In the genomic region with DNA sequence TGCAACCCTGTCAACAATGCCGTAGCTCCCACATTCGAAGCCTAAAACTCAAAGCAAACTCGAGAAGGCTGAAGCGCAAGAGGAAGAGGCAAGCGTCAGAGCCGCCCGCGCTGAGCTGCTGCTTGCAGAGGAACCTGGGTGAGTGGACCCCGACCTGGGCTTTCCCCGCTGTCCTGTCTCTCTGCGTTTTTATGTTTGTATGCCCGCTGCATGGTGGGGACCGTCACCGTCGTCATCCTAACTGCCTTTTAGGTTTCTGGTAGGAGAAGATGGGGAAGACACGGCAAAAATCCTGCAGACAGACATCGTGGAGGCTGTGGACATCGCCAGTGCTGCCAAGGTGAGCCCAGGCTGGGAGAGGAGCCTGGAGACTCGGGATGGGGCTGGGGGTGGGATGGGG, we compare ENCODE assay signal across 9 mouse cellular contexts. TPM values are rescaled to one million over a fixed set of nuclear protein-coding genes. Genes with fewer than 3 reads are reported as not detected.
DNase-seq lines count a peak whose midpoint lies in the region; ATAC-seq and TF ChIP-seq lines count a peak whose summit lies in the region.
"Had no signal": no experiment of that assay in that cellular context is flagged by ENCODE, and none has a peak within 500 bp of the region (broad histone marks: within the 10 kb centered on the region; RNA-seq: fewer than 3 reads in every experiment).

No protein-coding gene starts in this region.

- peak overlapping the region; percentile 96 for H3K4me3 ChIP-seq in erythroblast, embryonic 14.5 days (replicated peaks)
- peak overlapping the region; percentile 98 for H3K4me3 ChIP-seq in testis, adult 2 months (ENCODE audit: control insufficient read depth, low read depth, low read length)
- H3K4me3 ChIP-seq in limb, embryonic 14.5 days (replicated peaks; ENCODE audit: low read length), result peak overlapping the region; percentile 79
- peak overlapping the region; percentile 89 for H3K4me3 ChIP-seq in stomach, embryonic 15.5 days (replicated peaks)

- no peak for TF ChIP-seq POLR2A in testis, adult 2 months (IDR thresholded peaks at IDR 0.05; ENCODE audit: control insufficient read depth, low read depth, low read length)
- TF ChIP-seq POLR2A in limb, embryonic 14.5 days (IDR thresholded peaks at IDR 0.05; ENCODE audit: borderline replicate concordance, extremely low read depth, insufficient read depth, insufficient read length), result no peak

- H3K9me3 ChIP-seq in erythroblast, embryonic 14.5 days (ENCODE audit: control insufficient read depth, low read length), result no peaks in the 10 kb centered on the region
- H3K9me3 ChIP-seq in limb, embryonic 14.5 days (ENCODE audit: control insufficient read depth, low read length), result no peaks in the 10 kb centered on the region
- no peaks in the 10 kb centered on the region for H3K9me3 ChIP-seq in stomach, embryonic 15.5 days

- peak overlapping the region; percentile 68 for H3K9ac ChIP-seq in limb, embryonic 14.5 days (ENCODE audit: low read depth, low read length, severe bottlenecking)
- H3K9ac ChIP-seq in stomach, embryonic 15.5 days, result peak overlapping the region; percentile 82

- H3K4me1 ChIP-seq in erythroblast, embryonic 14.5 days (ENCODE audit: control insufficient read depth), result peaks cover 44% of the 10 kb centered on the region
- H3K4me1 ChIP-seq in testis, adult 2 months (ENCODE audit: control insufficient read depth, insufficient read depth, low read length), result peaks cover 18% of the 10 kb centered on the region
- peaks cover 13% of the 10 kb centered on the region for H3K4me1 ChIP-seq in limb, embryonic 14.5 days (ENCODE audit: control insufficient read depth, insufficient read depth, low read length)
- H3K4me1 ChIP-seq in stomach, embryonic 15.5 days, result peaks cover 24% of the 10 kb centered on the region

- 63% methylated on average over 19 of the region's 19 CpGs for WGBS in limb, embryonic 14.5 days
- 48% methylated on average over 19 of the region's 19 CpGs for WGBS in stomach, embryonic 15.5 days

- no peak for DNase-seq in testis, postnatal 10 days (ENCODE audit: low spot score)
- no peak for DNase-seq in limb, embryonic 14.5 days (ENCODE audit: low spot score)
- no peak for DNase-seq in cerebellum, postnatal 14 days
- no peak for DNase-seq in cerebellum, postnatal 36 days
- DNase-seq: lung, adult 18-20 months had no signal

- no peak for TF ChIP-seq CTCF in testis, adult 2 months (IDR thresholded peaks at IDR 0.05; ENCODE audit: control insufficient read depth, insufficient read depth, insufficient replicate concordance, low read depth, low read length)

- H3K4me2 ChIP-seq in limb, embryonic 14.5 days (replicated peaks; ENCODE audit: low read depth, low read length, severe bottlenecking), result peak overlapping the region; percentile 90
- peak overlapping the region; percentile 94 for H3K4me2 ChIP-seq in stomach, embryonic 15.5 days

- H3K27me3 ChIP-seq in erythroblast, embryonic 14.5 days (ENCODE audit: control insufficient read depth), result no peaks in the 10 kb centered on the region
- H3K27me3 ChIP-seq in testis, adult 2 months (ENCODE audit: control insufficient read depth, insufficient read depth, low read length), result no peaks in the 10 kb centered on the region
- no peaks in the 10 kb centered on the region for H3K27me3 ChIP-seq in limb, embryonic 14.5 days (ENCODE audit: control insufficient read depth, insufficient read depth, low read length)
- no peaks in the 10 kb centered on the region for H3K27me3 ChIP-seq in stomach, embryonic 15.5 days (replicated peaks)

- no peak for ATAC-seq in erythroblast, adult 5-6 weeks (replicated peaks; ENCODE audit: low FRiP score, poor library complexity, severe bottlenecking)
- ATAC-seq in limb, embryonic 14.5 days (ENCODE audit: low FRiP score, low read depth), result no peak
- no peak for ATAC-seq in stomach, embryonic 15.5 days (ENCODE audit: insufficient read depth, low FRiP score, low read depth)

- no peak overlapping the region for H3K27ac ChIP-seq in testis, adult 2 months (ENCODE audit: control insufficient read depth, insufficient read depth, low read depth, low read length)
- H3K27ac ChIP-seq in limb, embryonic 14.5 days (replicated peaks; ENCODE audit: low read depth, low read length), result no peak overlapping the region
- H3K27ac ChIP-seq in stomach, embryonic 15.5 days, result no peak overlapping the region

- peaks cover 61% of the 10 kb centered on the region for H3K36me3 ChIP-seq in erythroblast, embryonic 14.5 days (ENCODE audit: control insufficient read depth)
- H3K36me3 ChIP-seq in testis, adult 2 months (ENCODE audit: control insufficient read depth, insufficient read depth, low read length), result 0 out of 2 replicates have a peak, but pooled peaks cover 1% of the 10 kb centered on the region
- peaks cover 62% of the 10 kb centered on the region for H3K36me3 ChIP-seq in limb, embryonic 14.5 days (ENCODE audit: control insufficient read depth, insufficient read depth, low read length)
- peaks cover 25% of the 10 kb centered on the region for H3K36me3 ChIP-seq in stomach, embryonic 15.5 days

RNA-seq across cellular contexts. Expression of gene Wdr46, which starts 0.9 kb away (rescaled TPM):
- 6.0 and 6.7 TPM in 2 replicates for polyA plus RNA-seq in erythroblast, embryonic 14.5 days (2012)
- total RNA-seq in erythroblast, adult 5-6 weeks (2015; ENCODE audit: low replicate concordance), result 4.0 and 15.9 TPM in 2 replicates
- 7.5 and 8.5 TPM in 2 replicates for total RNA-seq in erythroblast, adult 5-6 weeks (2017; ENCODE audit: low replicate concordance)
- 25.1 and 25.4 TPM in 2 replicates for polyA plus RNA-seq in testis, adult 2 months (2012; rRNA removed)
- polyA plus RNA-seq in limb, embryonic 14.5 days (2012; rRNA removed), result 30.5 and 30.9 TPM in 2 replicates
- polyA plus RNA-seq in limb, embryonic 14.5 days (2014; fragmentation: Nextera tagmentation; extraction: Ambion mirVana), result 21.6 and 25.0 TPM in 2 replicates
- polyA plus RNA-seq in stomach, embryonic 15.5 days (2015; fragmentation: Nextera tagmentation; extraction: Ambion mirVana), result 36.1 and 40.6 TPM in 2 replicates

RNA-seq across cellular contexts. Expression of gene Pfdn6, which starts 1.2 kb away (rescaled TPM):
- polyA plus RNA-seq in erythroblast, embryonic 14.5 days (2012), result 48.7 and 66.5 TPM in 2 replicates
- total RNA-seq in erythroblast, adult 5-6 weeks (2015; ENCODE audit: low replicate concordance), result 15.9 and 38.0 TPM in 2 replicates
- 22.9 TPM in 2 replicates for total RNA-seq in erythroblast, adult 5-6 weeks (2017; ENCODE audit: low replicate concordance)
- polyA plus RNA-seq in testis, adult 2 months (2012; rRNA removed), result 54.8 and 58.7 TPM in 2 replicates
- 53.6 and 104 TPM in 2 replicates for polyA plus RNA-seq in limb, embryonic 14.5 days (2012; rRNA removed)
- polyA plus RNA-seq in limb, embryonic 14.5 days (2014; fragmentation: Nextera tagmentation; extraction: Ambion mirVana), result 135 and 142 TPM in 2 replicates
- 155 and 159 TPM in 2 replicates for polyA plus RNA-seq in stomach, embryonic 15.5 days (2015; fragmentation: Nextera tagmentation; extraction: Ambion mirVana)

RNA-seq across cellular contexts. Expression of gene B3galt4, which starts 9.9 kb away (rescaled TPM):
- 0.21 and 0.45 TPM in 2 replicates for polyA plus RNA-seq in erythroblast, embryonic 14.5 days (2012)
- not detected in 2 replicates for total RNA-seq in erythroblast, adult 5-6 weeks (2015; ENCODE audit: low replicate concordance)
- total RNA-seq in erythroblast, adult 5-6 weeks (2017; ENCODE audit: low replicate concordance), result 0.70 and 0.94 TPM in 2 replicates
- polyA plus RNA-seq in testis, adult 2 months (2012; rRNA removed), result 9.1 and 10.4 TPM in 2 replicates
- 7.7 and 9.3 TPM in 2 replicates for polyA plus RNA-seq in limb, embryonic 14.5 days (2012; rRNA removed)
- 4.0 and 6.6 TPM in 2 replicates for polyA plus RNA-seq in limb, embryonic 14.5 days (2014; fragmentation: Nextera tagmentation; extraction: Ambion mirVana)
- polyA plus RNA-seq in stomach, embryonic 15.5 days (2015; fragmentation: Nextera tagmentation; extraction: Ambion mirVana), result 7.5 and 8.2 TPM in 2 replicates

RNA-seq across cellular contexts. Expression of gene Rgl2, which starts 12.0 kb away (rescaled TPM):
- 3.1 and 3.5 TPM in 2 replicates for polyA plus RNA-seq in erythroblast, embryonic 14.5 days (2012)
- total RNA-seq in erythroblast, adult 5-6 weeks (2015; ENCODE audit: low replicate concordance), result 5.2 and 6.1 TPM in 2 replicates
- 5.6 and 9.7 TPM in 2 replicates for total RNA-seq in erythroblast, adult 5-6 weeks (2017; ENCODE audit: low replicate concordance)
- polyA plus RNA-seq in testis, adult 2 months (2012; rRNA removed), result 83.4 and 93.0 TPM in 2 replicates
- polyA plus RNA-seq in limb, embryonic 14.5 days (2012; rRNA removed), result 193 and 265 TPM in 2 replicates
- 48.7 and 51.8 TPM in 2 replicates for polyA plus RNA-seq in limb, embryonic 14.5 days (2014; fragmentation: Nextera tagmentation; extraction: Ambion mirVana)
- 38.5 and 43.6 TPM in 2 replicates for polyA plus RNA-seq in stomach, embryonic 15.5 days (2015; fragmentation: Nextera tagmentation; extraction: Ambion mirVana)

RNA-seq across cellular contexts. Expression of gene Vps52, which starts 14.2 kb away (rescaled TPM):
- 10.1 and 11.6 TPM in 2 replicates for polyA plus RNA-seq in erythroblast, embryonic 14.5 days (2012)
- 8.2 and 11.3 TPM in 2 replicates for total RNA-seq in erythroblast, adult 5-6 weeks (2015; ENCODE audit: low replicate concordance)
- 13.0 and 17.0 TPM in 2 replicates for total RNA-seq in erythroblast, adult 5-6 weeks (2017; ENCODE audit: low replicate concordance)
- 45.7 and 48.5 TPM in 2 replicates for polyA plus RNA-seq in testis, adult 2 months (2012; rRNA removed)
- 48.8 and 62.7 TPM in 2 replicates for polyA plus RNA-seq in limb, embryonic 14.5 days (2012; rRNA removed)
- polyA plus RNA-seq in limb, embryonic 14.5 days (2014; fragmentation: Nextera tagmentation; extraction: Ambion mirVana), result 38.6 and 43.4 TPM in 2 replicates
- polyA plus RNA-seq in stomach, embryonic 15.5 days (2015; fragmentation: Nextera tagmentation; extraction: Ambion mirVana), result 42.4 and 49.2 TPM in 2 replicates
